Mouse (Mus musculus): ENCODE measurements around the gene Hck. TPM values are rescaled to one million over a fixed set of nuclear protein-coding genes. Genes with fewer than 3 reads are reported as not detected.
A peak's percentile ranks its signal among the peaks of the same experiment; 100 is the strongest.

Hck gene
- polyA plus RNA-seq, 1 experiment from 2014 or later: 13.3 TPM

DNA sequence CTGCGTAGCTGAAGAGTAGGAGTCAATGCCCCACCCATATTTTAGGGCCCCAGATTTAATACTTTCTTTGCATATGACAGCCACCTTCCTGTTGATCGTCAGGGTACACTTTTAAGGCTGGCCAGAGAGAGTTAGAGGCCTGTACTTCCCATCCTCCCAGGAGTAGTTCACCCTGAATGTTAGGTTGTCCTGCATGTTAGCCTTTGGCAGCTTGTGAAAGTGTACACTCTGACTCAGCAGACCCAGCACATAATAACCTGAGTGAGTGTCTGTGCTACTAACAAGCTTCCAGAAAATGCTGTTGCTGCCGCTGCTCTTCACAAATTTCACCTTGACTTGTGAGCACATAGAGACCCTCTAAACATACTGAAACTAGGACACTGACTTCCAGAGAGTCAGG is 68.9 kb downstream of the Hck start:
- no peak overlapping the region for H3K9ac ChIP-seq (replicated peaks)
- H3K27me3 ChIP-seq (ENCODE audit: insufficient read depth, low read length): no peaks in the 10 kb centered on the region
- no peak overlapping the region for H3K4me2 ChIP-seq (ENCODE audit: low read depth, low read length)
- DNase-seq (no peak), ATAC-seq (peak; percentile 50; the same call in 1 of the 2 replicates)
- H3K4me3 ChIP-seq (ENCODE audit: low read depth, low read length): no peak overlapping the region
- H3K36me3 ChIP-seq (replicated peaks; ENCODE audit: insufficient read depth, low read length): peaks cover 21% of the 10 kb centered on the region
- H3K9me3 ChIP-seq (ENCODE audit: low read length): no peaks in the 10 kb centered on the region
- H3K4me1 ChIP-seq (ENCODE audit: insufficient read depth): peaks cover 9% of the 10 kb centered on the region
- WGBS (ENCODE audit: insufficient replicate concordance): 77% methylated on average over 3 of the region's 3 CpGs
- TF ChIP-seq CTCF (IDR thresholded peaks at IDR 0.05; ENCODE audit: low read depth) (no peak), EP300 (IDR thresholded peaks at IDR 0.05; ENCODE audit: low read depth) (no peak)
- H3K27ac ChIP-seq (ENCODE audit: low read depth): peak overlapping the region; percentile 60; the same call in 1 of the 2 replicates

DNA sequence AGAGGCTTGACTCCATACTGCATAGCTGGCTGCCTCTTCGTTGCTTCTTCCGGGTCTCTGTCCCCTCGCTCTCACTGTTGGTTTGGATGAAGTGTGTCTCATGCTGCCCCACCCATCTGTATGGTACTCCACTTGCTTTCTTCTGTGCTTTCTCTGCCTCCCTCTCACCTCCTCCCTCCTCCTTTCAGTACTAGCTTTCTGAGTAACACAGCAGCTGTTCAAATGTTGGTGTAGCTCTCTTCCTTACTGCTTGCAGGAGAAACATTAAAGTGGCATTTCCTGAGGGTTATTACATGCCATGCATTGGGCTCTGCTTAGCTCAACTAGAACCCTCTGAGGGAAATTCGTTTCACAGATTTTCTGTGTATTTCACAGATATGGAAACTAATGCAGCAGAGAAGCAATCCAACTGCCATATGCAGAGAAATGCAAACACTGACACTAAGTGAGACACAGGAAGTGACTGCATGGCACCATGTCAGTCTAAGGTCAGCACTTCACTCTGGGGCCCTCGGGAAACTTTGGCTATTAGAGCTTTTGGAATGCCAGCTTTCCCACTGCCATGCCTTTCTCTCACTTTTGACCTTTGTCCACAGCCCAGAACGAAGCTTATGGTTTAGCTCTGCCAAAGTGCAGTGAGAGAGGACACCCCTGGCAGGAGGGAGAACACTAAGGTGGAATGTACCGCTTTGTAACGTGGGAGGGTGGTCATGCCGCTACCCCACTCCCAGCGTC is 71.0 kb downstream of the Hck start:
- 79% methylated on average over 10 of the region's 10 CpGs for WGBS (ENCODE audit: insufficient replicate concordance)
- TF ChIP-seq EP300 (IDR thresholded peaks at IDR 0.05; ENCODE audit: low read depth) (no peak), CTCF (IDR thresholded peaks at IDR 0.05; ENCODE audit: low read depth) (no peak)
- Histone ChIP-seq H3K27me3 (ENCODE audit: insufficient read depth, low read length) (no peaks in the 10 kb centered on the region), H3K4me2 (ENCODE audit: low read depth, low read length) (no peak overlapping the region), H3K9ac (replicated peaks) (no peak overlapping the region), H3K4me1 (ENCODE audit: insufficient read depth) (peaks cover 8% of the 10 kb centered on the region; the same call in 1 of the 2 replicates), H3K9me3 (ENCODE audit: low read length) (no peaks in the 10 kb centered on the region), H3K27ac (ENCODE audit: low read depth) (no peak overlapping the region), H3K4me3 (ENCODE audit: low read depth, low read length) (no peak overlapping the region), H3K36me3 (replicated peaks; ENCODE audit: insufficient read depth, low read length) (peaks cover 35% of the 10 kb centered on the region)
- DNase-seq: no peak
- no peak for ATAC-seq

DNA sequence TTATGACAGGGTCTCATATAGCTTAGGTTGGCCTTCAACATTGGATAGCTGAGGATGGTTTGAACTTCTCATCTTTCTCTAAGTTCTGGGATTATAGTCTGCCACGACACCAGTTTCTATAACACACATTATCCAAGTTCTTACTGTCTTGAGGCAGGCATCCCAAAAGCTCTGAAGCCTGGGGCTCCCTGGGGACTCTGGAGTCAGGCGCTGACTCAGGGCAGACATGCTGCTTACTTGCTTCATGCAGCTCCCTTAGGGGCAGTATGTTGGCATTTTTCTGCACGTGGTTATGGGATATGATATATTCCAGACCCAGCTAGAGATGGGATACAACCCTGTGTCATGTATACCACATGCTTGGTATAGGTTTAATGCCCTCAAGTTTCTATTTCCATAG is 71.7 kb downstream of the Hck start:
- peaks cover 8% of the 10 kb centered on the region; the same call in 1 of the 2 replicates for H3K4me1 ChIP-seq (ENCODE audit: insufficient read depth)
- no peaks in the 10 kb centered on the region for H3K9me3 ChIP-seq (ENCODE audit: low read length)
- ATAC-seq (no peak), DNase-seq (no peak)
- no peak overlapping the region for H3K9ac ChIP-seq (replicated peaks)
- H3K4me2 ChIP-seq (ENCODE audit: low read depth, low read length): no peak overlapping the region
- H3K36me3 ChIP-seq (replicated peaks; ENCODE audit: insufficient read depth, low read length): peaks cover 38% of the 10 kb centered on the region
- H3K4me3 ChIP-seq (ENCODE audit: low read depth, low read length): no peak overlapping the region
- no peak for TF ChIP-seq EP300 (IDR thresholded peaks at IDR 0.05; ENCODE audit: low read depth)
- no peak for TF ChIP-seq CTCF (IDR thresholded peaks at IDR 0.05; ENCODE audit: low read depth)
- no peak overlapping the region for H3K27ac ChIP-seq (ENCODE audit: low read depth)
- 92% methylated on average over 3 of the region's 3 CpGs for WGBS (ENCODE audit: insufficient replicate concordance)
- no peaks in the 10 kb centered on the region for H3K27me3 ChIP-seq (ENCODE audit: insufficient read depth, low read length)

DNA sequence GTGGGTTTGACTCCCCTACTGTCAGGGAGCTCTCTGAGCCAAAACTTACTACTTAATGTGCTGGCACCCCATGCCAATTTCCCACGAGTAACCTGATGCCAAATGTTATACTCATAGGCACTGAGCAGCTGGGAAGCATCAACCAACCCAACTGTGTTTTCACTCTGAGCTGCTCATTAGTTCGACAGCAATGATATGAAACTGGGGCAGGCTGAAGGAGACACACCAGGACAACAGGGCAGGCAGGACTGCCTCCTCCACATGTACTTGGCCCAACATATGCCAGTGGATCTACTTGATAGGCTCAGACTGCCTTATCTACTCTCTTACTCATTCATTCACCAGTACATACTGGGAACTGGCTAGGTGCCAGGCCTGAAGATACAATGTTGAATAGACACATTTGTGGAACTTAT is 77.9 kb downstream of the Hck start:
- WGBS (ENCODE audit: insufficient replicate concordance): 55% methylated on average over 2 of the region's 2 CpGs
- Histone ChIP-seq H3K27ac (ENCODE audit: low read depth) (no peak overlapping the region), H3K27me3 (ENCODE audit: insufficient read depth, low read length) (no peaks in the 10 kb centered on the region), H3K4me1 (ENCODE audit: insufficient read depth) (peaks cover 7% of the 10 kb centered on the region; the same call in 1 of the 2 replicates), H3K9me3 (ENCODE audit: low read length) (no peaks in the 10 kb centered on the region), H3K36me3 (replicated peaks; ENCODE audit: insufficient read depth, low read length) (peaks cover 78% of the 10 kb centered on the region), H3K4me2 (ENCODE audit: low read depth, low read length) (no peak overlapping the region), H3K4me3 (ENCODE audit: low read depth, low read length) (no peak overlapping the region), H3K9ac (replicated peaks) (no peak overlapping the region)
- DNase-seq (peak; percentile 35), ATAC-seq (peak; percentile 56)
- TF ChIP-seq CTCF (IDR thresholded peaks at IDR 0.05; ENCODE audit: low read depth) (no peak), EP300 (IDR thresholded peaks at IDR 0.05; ENCODE audit: low read depth) (peak; percentile 5; the same call in 1 of the 2 replicates)

DNA sequence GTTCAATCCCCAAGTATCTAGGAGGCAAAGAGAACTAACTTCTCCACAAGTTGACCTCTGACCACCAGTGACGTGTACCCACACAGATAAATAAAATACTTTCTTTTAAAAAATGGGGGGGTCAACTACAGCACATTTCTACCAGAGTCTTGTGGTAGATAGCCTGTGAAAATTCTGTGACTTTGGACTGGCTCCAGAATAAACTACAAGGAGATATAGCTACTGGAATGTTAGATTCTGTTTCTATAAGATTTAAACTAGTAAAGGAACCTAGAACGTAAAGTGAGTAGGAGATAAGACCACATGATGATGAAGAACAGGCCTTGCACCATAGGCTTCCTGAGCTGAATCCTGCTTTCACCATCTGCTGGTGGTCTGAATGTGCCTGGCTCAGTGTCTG is 79.6 kb downstream of the Hck start:
- Histone ChIP-seq H3K27me3 (ENCODE audit: insufficient read depth, low read length) (no peaks in the 10 kb centered on the region), H3K27ac (ENCODE audit: low read depth) (no peak overlapping the region), H3K4me3 (ENCODE audit: low read depth, low read length) (no peak overlapping the region), H3K9me3 (ENCODE audit: low read length) (no peaks in the 10 kb centered on the region), H3K36me3 (replicated peaks; ENCODE audit: insufficient read depth, low read length) (peaks cover 81% of the 10 kb centered on the region), H3K4me2 (ENCODE audit: low read depth, low read length) (no peak overlapping the region), H3K9ac (replicated peaks) (no peak overlapping the region), H3K4me1 (ENCODE audit: insufficient read depth) (peaks cover 7% of the 10 kb centered on the region; the same call in 1 of the 2 replicates)
- DNase-seq (no peak), ATAC-seq (no peak)
- TF ChIP-seq EP300 (IDR thresholded peaks at IDR 0.05; ENCODE audit: low read depth): no peak
- TF ChIP-seq CTCF (IDR thresholded peaks at IDR 0.05; ENCODE audit: low read depth): no peak
- 76% methylated on average over 2 of the region's 2 CpGs for WGBS (ENCODE audit: insufficient replicate concordance)

- Histone ChIP-seq H3K27me3 (ENCODE audit: insufficient read depth, low read length) (no peaks in the 10 kb centered on the region), H3K4me3 (ENCODE audit: low read depth, low read length) (no peak overlapping the region), H3K4me2 (ENCODE audit: low read depth, low read length) (no peak overlapping the region), H3K9ac (replicated peaks) (no peak overlapping the region), H3K27ac (ENCODE audit: low read depth) (no peak overlapping the region), H3K36me3 (replicated peaks; ENCODE audit: insufficient read depth, low read length) (peaks cover 86% of the 10 kb centered on the region), H3K4me1 (ENCODE audit: insufficient read depth) (peaks cover 1% of the 10 kb centered on the region; the same call in 1 of the 2 replicates), H3K9me3 (ENCODE audit: low read length) (no peaks in the 10 kb centered on the region)
- ATAC-seq: no peak
- DNase-seq: no peak
- WGBS (ENCODE audit: insufficient replicate concordance): 65% methylated on average over 2 of the region's 2 CpGs
- no peak for TF ChIP-seq CTCF (IDR thresholded peaks at IDR 0.05; ENCODE audit: low read depth)
- no peak for TF ChIP-seq EP300 (IDR thresholded peaks at IDR 0.05; ENCODE audit: low read depth)
Observed at GRCm38 (mm10) chr2:153191242-153191641, 83.0 kb downstream of the Hck start.

Data from liver, postnatal 0 days (tissue).